Mouse (Mus musculus) adrenal gland, adult (tissue): ENCODE measurements around the gene Rps10.

Experiments
- DNase-seq, 2 experiments: peaks; one replicate each; pipeline ENCODE4 v3.0.0; 2022 to 2023; ENCODE audit warnings: low spot score in 1 of 2; ENCODE audit not compliant: inconsistent age in 2 of 2

Gene Rps10

GRCm38 (mm10) chr17:27636132-27637020 lies at the start of gene Rps10:
Rps10 (minus strand) TSS chr17:27636669.
- DNase-seq = peak in 1 of 2 experiments; percentile 46

DNA sequence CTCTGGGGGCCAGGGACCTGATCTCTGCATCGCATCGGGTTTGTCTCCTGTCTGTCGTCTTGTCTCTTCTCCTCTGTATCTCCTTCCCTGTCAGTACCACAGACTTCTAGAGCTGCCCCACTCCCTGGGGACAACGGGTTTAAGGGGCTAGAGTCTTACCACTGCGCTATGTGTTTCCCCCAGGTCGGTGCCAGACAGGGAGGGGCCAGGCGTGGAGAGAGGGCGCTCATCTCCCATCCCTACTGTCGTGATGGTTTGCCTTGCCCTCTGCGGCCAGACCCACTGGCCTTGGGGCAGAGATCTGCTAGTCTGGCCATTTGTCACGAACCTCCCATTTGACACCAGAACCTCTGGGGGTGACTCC lies 49.1 kb upstream of the Rps10 start:
- DNase-seq = no peak

- peak; percentile 53 to 76 for DNase-seq
Measured at GRCm38 (mm10) chr17:27684886-27685549, 48.5 kb upstream of the Rps10 start.

DNA sequence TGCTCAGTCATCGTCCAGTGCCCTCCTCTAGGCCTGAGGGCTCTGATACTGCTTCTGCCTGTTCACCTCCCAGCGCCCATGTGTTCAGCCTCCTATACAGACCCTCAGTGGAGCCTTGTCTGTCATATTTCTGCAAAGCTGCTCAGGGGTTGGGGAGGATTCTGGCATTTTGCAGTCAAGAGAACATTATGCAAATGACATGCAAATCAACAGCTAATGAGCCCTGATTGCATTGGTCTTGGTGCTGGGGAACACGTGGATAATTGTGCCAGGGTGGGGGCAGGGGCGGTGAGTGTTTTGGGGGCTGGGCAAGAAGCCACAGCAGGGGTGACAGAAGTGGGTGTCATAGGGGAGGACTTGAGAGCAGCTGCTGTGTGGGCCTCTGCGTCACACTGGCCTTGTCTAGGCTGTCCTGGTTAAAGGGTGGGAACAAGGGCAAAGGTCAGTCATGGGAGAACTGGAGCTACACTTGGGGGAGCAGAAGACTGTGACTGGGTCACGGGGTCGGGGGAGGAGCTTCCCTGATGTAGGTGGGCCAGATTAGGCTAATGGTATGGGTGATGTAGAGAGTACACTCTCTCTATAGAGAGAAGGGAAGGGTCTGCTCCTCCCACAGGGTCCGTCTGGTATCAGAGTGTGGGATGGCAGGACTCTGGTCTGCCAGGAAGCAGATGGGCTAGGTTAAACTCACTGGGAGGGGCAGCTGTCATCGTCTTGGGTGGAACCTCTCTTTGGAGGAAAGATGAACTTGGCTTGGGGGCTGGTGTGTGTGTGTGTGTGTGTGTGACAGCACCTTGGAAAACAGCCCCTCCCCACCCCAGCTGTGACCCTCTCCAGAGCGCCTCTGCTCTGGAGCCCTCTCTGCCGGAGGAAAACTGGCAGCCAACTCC lies 42.7 kb upstream of the Rps10 start:
- no peak for DNase-seq

- no peak for DNase-seq
Measured at GRCm38 (mm10) chr17:27677756-27678155, 41.3 kb upstream of the Rps10 start.

GRCm38 (mm10) chr17:27676270-27676669 lies 39.8 kb upstream of the Rps10 start:
- DNase-seq = no peak

- DNase-seq = no peak
Measured at GRCm38 (mm10) chr17:27675453-27675852, 39.0 kb upstream of the Rps10 start.

GRCm38 (mm10) chr17:27673945-27674344 lies 37.5 kb upstream of the Rps10 start:
- no peak for DNase-seq

- DNase-seq = no peak
Measured at GRCm38 (mm10) chr17:27671720-27672119, 35.3 kb upstream of the Rps10 start.

DNA sequence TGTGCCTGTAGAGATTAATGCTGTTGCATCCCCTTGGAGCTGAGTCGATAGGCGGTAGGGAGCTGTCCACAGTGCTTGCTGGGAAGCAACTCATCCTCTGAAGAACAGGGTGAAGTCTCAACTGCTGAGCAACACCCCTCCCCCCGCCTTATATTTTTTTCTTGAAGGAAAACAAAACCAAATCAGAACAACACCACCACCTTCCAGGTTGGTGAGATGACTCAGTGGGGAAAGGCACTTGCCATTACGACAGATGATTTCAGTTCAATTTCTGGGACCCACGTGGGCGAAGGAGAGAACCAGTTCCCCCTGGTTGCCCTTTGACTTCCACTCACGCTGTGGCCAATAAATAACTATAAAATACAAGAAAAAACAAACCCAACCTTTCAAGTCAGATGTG lies 22.3 kb upstream of the Rps10 start:
- no peak for DNase-seq

DNA sequence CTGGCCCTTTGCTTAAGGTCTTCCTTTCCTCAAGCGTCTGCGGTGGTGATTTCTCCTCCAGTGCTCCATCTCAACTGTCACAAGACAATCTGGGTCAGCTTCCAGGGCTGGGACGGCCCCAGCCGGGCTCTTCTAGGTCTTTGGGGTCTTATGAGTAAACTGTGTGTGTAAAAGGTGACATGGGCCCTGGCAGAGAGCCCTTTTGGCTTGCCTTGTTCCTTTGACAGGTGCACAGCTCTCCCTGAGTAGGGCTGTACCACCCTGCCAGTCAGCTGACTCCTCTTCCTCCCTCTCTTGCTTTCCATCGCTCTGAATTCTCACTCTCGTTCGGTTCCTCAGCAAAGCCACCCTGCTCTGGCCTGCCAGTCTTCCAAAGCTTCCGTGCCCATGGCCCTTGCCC lies 20.7 kb upstream of the Rps10 start:
- no peak for DNase-seq

DNA sequence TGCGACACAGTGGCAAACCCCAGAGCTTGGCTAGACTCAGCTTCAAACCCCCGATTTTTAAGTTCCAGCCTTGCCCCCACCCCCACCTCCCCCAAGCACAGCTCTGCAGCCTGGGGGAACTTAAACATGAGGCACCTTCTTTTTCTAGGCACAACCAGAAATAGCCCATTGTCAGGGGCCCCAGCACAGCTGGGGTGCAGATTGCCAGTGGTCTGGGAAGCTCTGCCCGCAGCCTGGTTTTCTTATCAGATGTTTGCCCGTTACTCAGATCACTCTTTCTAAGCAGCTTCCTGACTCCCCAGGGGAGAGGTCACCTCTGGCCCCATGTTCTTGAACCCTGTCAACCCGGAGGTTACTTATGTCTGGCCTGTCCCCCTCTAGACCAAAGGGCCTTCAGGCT lies 19.9 kb upstream of the Rps10 start:
- no peak for DNase-seq

- DNase-seq = no peak
Measured at GRCm38 (mm10) chr17:27656011-27656399, 19.5 kb upstream of the Rps10 start.

GRCm38 (mm10) chr17:27655089-27656010 lies 18.9 kb upstream of the Rps10 start, which contains the start of gene Pacsin1:
Pacsin1 (plus strand) TSS chr17:27655509.
- peak; percentile 42 to 68 for DNase-seq

- no peak for DNase-seq
Measured at GRCm38 (mm10) chr17:27653253-27653959, 16.9 kb upstream of the Rps10 start.

DNA sequence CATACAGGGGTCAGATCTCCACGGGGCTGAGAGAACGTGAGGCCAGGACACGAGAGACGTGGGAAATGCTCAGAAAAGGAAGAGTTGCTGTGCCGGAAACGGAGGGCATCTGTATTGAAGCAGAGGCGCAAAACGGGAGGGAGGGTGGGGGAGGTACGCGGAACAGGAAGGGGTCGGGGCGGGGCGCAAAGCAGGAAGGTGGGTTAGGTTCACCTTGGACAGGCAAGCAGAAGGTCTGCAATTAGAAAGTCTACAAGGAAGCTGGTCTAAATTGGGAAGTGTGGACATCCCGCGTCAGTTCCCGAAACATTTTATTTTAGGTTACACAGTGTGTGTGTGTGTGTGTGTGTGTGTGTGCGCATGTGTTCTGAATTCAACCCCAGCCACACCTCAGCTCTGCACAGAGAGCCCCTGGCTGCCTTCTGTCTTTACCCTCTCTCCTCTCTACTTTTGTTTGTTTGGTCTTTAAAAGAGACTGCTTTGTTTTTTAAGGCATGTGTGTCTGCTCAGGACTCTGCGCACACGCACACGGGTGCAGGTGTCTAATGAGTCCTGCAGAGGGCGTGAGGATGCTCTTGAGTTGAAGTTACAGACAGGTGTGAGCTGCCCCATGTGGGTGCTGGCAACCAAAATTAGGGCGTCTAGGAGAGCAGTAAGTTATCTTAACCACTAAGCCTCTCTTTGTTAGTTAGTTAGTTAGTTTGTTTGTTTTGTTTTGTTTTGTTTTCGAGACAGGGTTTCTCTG lies 15.7 kb upstream of the Rps10 start:
- DNase-seq = no peak

GRCm38 (mm10) chr17:27650586-27650985 lies 14.1 kb upstream of the Rps10 start:
- no peak for DNase-seq

GRCm38 (mm10) chr17:27650160-27650559 lies 13.7 kb upstream of the Rps10 start:
- peak; percentile 74 to 91 for DNase-seq

GRCm38 (mm10) chr17:27645807-27646206 lies 9.3 kb upstream of the Rps10 start:
- no peak for DNase-seq
